Mouse (Mus musculus): Measurements from ENCODE around the gene Mical3. TPM values are rescaled to one million over a fixed set of nuclear protein-coding genes. Genes with fewer than 3 reads are reported as not detected.
"Not testable (repeated sequence)": the region's sequence is repeated elsewhere in the genome, so short reads cannot be mapped to it uniquely, and the experiment has no call there.

Gene Mical3
- polyA plus RNA-seq, 1 experiment from 2014 or later = 25.0 TPM

DNA sequence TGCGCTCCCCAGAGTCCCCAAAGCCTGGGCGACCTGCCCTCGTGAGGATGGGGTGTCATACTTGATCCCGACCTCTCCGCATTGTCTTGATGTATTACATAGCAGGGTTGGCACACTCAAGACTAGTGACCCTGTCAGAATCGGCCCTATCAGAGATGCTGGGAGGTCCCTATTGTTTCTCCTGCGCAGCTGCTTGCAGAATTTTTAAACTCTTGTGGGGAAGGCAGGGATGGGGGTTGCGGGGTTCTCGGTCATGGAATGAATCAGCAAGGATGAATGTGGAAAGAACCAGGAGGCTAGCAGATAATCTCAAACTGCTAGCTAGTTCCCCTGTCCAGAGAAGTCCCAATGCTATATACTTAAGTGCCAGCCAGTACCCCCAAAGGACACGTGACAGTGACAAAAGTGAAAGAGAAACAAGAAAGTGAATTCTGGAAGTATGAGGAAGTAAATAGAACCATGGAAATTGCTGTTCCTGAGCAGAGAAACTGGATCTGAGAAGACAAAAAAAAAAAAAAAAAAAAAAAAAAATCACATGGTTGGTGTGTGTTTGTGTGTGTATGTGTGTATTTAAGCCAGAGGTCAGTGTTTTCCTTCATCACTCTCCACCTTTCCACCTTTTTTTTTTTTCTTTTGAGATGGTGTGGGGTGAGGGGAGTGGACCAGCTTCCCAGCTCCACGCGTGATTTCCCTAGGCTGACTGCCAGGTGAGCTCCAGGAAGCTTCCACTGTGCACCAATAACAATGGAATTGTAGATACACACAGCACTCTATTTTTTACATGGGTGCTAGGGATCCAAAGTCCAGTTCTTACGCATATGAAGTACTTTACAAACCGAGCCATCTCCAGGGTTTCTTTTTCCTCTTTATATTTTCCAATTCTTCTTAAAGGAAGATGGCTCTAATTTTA is 213.6 kb downstream of the Mical3 start:
- H3K4me3 ChIP-seq = peak overlapping the region; percentile 74
- peak overlapping the region; percentile 68; the same call in 1 of the 2 replicates for H3K9ac ChIP-seq
- ATAC-seq (replicated peaks; ENCODE audit: insufficient number of reproducible peaks, insufficient read depth, low FRiP score, low read depth) = not testable (repeated sequence)

DNA sequence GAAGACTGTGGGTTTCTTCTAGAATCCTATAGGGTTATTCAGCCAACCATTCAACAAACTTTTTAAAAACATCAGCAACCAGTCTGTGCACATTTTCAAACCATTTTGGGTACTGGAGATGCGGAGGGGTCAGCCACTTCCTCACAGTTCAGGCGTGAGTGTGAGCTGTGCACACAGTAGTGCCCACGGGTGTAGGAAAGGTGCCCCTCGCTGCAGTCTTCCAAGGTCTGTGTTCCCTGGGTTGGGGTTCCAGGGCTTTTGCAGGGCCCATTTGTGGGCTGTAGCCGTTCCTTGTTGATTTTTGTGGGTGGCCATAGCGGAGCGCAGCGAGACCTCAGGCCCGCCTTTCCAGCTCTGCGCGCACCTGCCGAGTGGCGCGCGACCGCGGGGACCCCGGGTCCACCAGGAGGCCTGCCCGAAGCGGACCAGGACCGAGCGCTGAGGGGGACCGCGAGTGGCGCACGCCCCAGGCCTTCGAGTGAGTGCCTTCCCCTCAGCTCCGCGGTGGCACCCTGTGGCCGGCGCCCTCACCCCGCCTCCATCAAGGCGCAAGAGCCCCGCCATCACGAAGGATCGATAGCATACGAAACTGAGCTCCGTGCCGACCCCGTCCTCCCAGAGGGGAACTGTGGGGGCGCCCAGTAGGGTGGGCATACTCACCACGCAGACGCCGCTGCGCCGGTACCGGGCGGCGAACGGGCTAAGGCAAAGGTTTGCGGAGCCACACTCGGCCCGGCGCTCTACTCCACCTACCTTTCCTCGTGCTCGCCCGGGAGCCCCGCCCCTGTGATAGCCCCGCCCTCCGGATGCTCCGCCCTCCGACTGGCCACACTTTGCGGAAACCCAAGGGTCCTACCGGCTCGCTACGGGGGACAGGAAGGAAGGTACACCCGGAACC is 214.5 kb downstream of the Mical3 start, which contains the start of gene Bid:
TSS of gene Bid (minus strand) at position 780 of the 898 bp plus-strand sequence.
- Histone ChIP-seq H3K27me3 (no peaks in the 10 kb centered on the region), H3K4me2 (peak within 1 kb of the TSS; percentile 99), H3K27ac (no peak within 1 kb of the TSS), H3K36me3 (no peaks in the 10 kb centered on the region), H3K9ac (peak within 1 kb of the TSS; percentile 68), H3K4me1 (replicated peaks) (peaks cover 28% of the 10 kb centered on the region), H3K4me3 (peak within 1 kb of the TSS; percentile 74), H3K9me3 (replicated peaks) (no peaks in the 10 kb centered on the region)
- WGBS = 2% methylated on average over 61 of the region's 67 CpGs
- ATAC-seq (replicated peaks; ENCODE audit: insufficient number of reproducible peaks, insufficient read depth, low FRiP score, low read depth) = peak; percentile 87

More for the DNA sequence above, 213.6 kb downstream of the Mical3 start:
- peaks cover 19% of the 10 kb centered on the region for H3K4me1 ChIP-seq (replicated peaks)
- H3K27ac ChIP-seq; H3K27me3 ChIP-seq; H3K9me3 ChIP-seq (replicated peaks); H3K36me3 ChIP-seq: not testable (repeated sequence)
- H3K4me2 ChIP-seq = peak overlapping the region; percentile 99
- 25% methylated on average over 10 of the region's 14 CpGs for WGBS

GRCm38 (mm10) chr6:120915649-120915975 is 215.2 kb downstream of the Mical3 start:
- 48% methylated on average over 2 of the region's 2 CpGs for WGBS
- H3K9me3 ChIP-seq (replicated peaks) = no peaks in the 10 kb centered on the region
- peak overlapping the region; percentile 99 for H3K4me2 ChIP-seq
- ATAC-seq (replicated peaks; ENCODE audit: insufficient number of reproducible peaks, insufficient read depth, low FRiP score, low read depth) = no peak
- H3K36me3 ChIP-seq = no peaks in the 10 kb centered on the region
- no peak overlapping the region for H3K27ac ChIP-seq
- peaks cover 29% of the 10 kb centered on the region for H3K4me1 ChIP-seq (replicated peaks)
- H3K9ac ChIP-seq = no peak overlapping the region
- peak overlapping the region; percentile 74 for H3K4me3 ChIP-seq
- H3K27me3 ChIP-seq = no peaks in the 10 kb centered on the region

DNA sequence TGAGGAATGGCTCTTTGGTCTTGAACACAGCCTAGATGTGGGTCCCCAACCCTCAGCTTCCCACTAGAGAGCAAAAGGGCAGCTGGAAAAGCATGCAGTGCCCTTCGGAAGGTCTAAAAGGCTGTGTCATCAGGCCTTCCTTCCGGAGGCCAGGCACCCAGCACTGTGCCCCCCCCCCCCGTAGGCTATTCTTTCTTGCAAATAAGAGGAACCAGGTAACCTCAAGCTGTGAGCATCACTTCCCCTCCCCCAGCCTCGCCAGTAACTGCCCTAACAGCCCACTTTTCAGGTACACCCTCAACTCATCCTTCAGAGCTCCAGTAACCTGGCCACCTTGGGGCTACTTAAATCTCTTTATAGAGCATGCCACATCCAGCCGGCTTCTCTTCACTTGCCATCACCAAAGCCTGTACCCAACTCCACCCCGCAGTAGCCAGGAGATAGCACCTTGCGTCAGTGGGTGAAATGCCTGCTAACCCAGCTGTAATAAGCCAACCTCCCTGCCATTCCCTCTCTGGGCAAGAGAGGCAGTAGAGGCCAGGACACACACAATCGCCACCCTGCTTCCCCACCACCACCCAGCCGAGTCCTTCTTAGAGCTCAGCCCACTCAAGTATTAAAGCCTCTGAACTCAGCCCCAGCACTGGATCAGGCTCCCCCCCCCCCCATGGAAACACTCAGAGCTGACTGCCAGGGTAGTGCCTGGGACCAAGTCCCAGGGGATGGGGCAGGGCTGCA is 215.7 kb downstream of the Mical3 start:
- Histone ChIP-seq H3K36me3 (no peaks in the 10 kb centered on the region), H3K27me3 (no peaks in the 10 kb centered on the region), H3K9me3 (replicated peaks) (no peaks in the 10 kb centered on the region), H3K4me3 (peak overlapping the region; percentile 74; the same call in 1 of the 2 replicates), H3K27ac (no peak overlapping the region), H3K9ac (no peak overlapping the region), H3K4me1 (replicated peaks) (peaks cover 29% of the 10 kb centered on the region), H3K4me2 (peak overlapping the region; percentile 99)
- WGBS = 33% methylated on average over 9 of the region's 9 CpGs
- no peak for ATAC-seq (replicated peaks; ENCODE audit: insufficient number of reproducible peaks, insufficient read depth, low FRiP score, low read depth)

DNA sequence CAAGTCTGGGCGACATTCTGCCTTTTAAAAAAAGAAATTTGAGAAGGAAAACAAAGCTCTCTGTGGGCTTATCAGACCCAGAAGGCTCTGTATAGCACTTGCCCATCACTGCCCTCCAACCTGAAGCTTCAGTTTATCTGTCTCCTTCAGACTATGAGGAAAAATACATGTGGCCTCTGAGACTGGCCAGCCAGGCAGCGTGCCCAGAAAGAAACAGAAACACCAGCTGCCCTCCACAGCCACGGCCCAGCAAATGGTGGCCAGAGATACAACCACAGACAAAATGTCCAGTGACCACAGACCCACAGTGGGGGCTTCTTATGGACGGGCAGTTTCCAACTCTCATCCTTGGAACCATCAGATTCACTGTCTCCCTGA is 216.3 kb downstream of the Mical3 start:
- Histone ChIP-seq H3K4me2 (no peak overlapping the region), H3K9me3 (replicated peaks) (no peaks in the 10 kb centered on the region), H3K4me1 (replicated peaks) (peaks cover 29% of the 10 kb centered on the region), H3K27ac (no peak overlapping the region), H3K36me3 (no peaks in the 10 kb centered on the region), H3K4me3 (no peak overlapping the region), H3K9ac (no peak overlapping the region), H3K27me3 (no peaks in the 10 kb centered on the region)
- ATAC-seq (replicated peaks; ENCODE audit: insufficient number of reproducible peaks, insufficient read depth, low FRiP score, low read depth) = no peak
- WGBS = 73% methylated on average over 4 of the region's 4 CpGs

DNA sequence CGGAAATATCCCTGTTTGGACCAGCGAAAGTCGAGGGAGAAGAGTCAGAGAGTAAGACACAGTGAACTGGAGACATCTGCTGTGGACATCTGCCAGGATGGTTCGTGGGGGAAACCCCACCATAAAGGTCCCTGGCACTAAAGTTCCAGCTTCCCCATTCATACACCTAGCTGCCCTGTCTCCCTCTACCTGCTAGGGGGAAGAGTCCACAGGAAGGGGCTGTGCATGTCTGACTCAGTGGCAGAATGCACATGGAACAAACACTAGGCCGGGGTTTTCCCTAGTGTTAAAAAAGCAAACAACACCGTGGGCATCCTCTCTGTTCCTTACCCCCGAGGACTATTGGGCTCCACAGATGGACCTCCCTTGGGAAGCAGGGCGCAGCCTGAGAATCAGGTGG is 217.0 kb downstream of the Mical3 start:
- H3K4me1 ChIP-seq (replicated peaks) = peaks cover 29% of the 10 kb centered on the region
- no peak for ATAC-seq (replicated peaks; ENCODE audit: insufficient number of reproducible peaks, insufficient read depth, low FRiP score, low read depth)
- H3K4me3 ChIP-seq = no peak overlapping the region
- no peaks in the 10 kb centered on the region for H3K27me3 ChIP-seq
- WGBS = 89% methylated on average over 8 of the region's 8 CpGs
- H3K9me3 ChIP-seq (replicated peaks) = no peaks in the 10 kb centered on the region
- H3K27ac ChIP-seq = no peak overlapping the region
- H3K4me2 ChIP-seq = no peak overlapping the region
- H3K9ac ChIP-seq = no peak overlapping the region
- no peaks in the 10 kb centered on the region for H3K36me3 ChIP-seq

DNA sequence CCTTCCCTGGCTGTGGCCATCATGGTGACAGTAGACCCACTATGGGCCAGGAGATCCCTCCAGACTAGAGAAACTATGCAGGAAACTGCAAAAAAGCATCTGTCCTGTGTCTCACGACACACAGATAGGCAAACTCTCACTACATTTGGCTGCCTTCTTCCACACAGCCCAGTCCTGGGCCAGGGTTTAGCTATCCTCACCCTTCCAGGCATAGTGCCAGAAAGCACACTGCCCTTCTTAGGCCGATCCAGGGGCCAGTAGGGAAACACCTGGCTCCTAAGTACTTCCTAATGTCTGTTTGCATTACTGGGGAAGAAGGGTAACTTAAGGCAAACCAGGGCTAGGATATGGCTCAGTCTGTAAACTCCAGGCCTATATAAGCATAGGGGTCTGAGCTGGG is 217.9 kb downstream of the Mical3 start:
- Histone ChIP-seq H3K27me3 (no peaks in the 10 kb centered on the region), H3K4me3 (no peak overlapping the region), H3K9me3 (replicated peaks) (no peaks in the 10 kb centered on the region), H3K4me2 (no peak overlapping the region), H3K9ac (no peak overlapping the region), H3K4me1 (replicated peaks) (peaks cover 29% of the 10 kb centered on the region), H3K27ac (no peak overlapping the region), H3K36me3 (no peaks in the 10 kb centered on the region)
- ATAC-seq (replicated peaks; ENCODE audit: insufficient number of reproducible peaks, insufficient read depth, low FRiP score, low read depth) = no peak
- WGBS = 17% methylated on average over 2 of the region's 2 CpGs

GRCm38 (mm10) chr6:120911213-120912007 is 219.4 kb downstream of the Mical3 start:
- WGBS = 68% methylated on average over 13 of the region's 13 CpGs
- no peak overlapping the region for H3K4me2 ChIP-seq
- H3K27ac ChIP-seq = no peak overlapping the region
- no peaks in the 10 kb centered on the region for H3K27me3 ChIP-seq
- peaks cover 29% of the 10 kb centered on the region for H3K4me1 ChIP-seq (replicated peaks)
- no peak overlapping the region for H3K9ac ChIP-seq
- ATAC-seq (replicated peaks; ENCODE audit: insufficient number of reproducible peaks, insufficient read depth, low FRiP score, low read depth) = no peak
- no peaks in the 10 kb centered on the region for H3K9me3 ChIP-seq (replicated peaks)
- no peaks in the 10 kb centered on the region for H3K36me3 ChIP-seq
- H3K4me3 ChIP-seq = no peak overlapping the region

- H3K27me3 ChIP-seq = no peaks in the 10 kb centered on the region
- no peak for ATAC-seq (replicated peaks; ENCODE audit: insufficient number of reproducible peaks, insufficient read depth, low FRiP score, low read depth)
- H3K4me3 ChIP-seq = no peak overlapping the region
- no peaks in the 10 kb centered on the region for H3K36me3 ChIP-seq
- H3K27ac ChIP-seq = no peak overlapping the region
- no peak overlapping the region for H3K9ac ChIP-seq
- H3K4me2 ChIP-seq = no peak overlapping the region
- 85% methylated on average over 3 of the region's 3 CpGs for WGBS
- peaks cover 20% of the 10 kb centered on the region for H3K4me1 ChIP-seq (replicated peaks)
- H3K9me3 ChIP-seq (replicated peaks) = no peaks in the 10 kb centered on the region
Measured at GRCm38 (mm10) chr6:120909501-120909900, 221.3 kb downstream of the Mical3 start.

- H3K4me1 ChIP-seq (replicated peaks) = peaks cover 21% of the 10 kb centered on the region
- not testable (repeated sequence) for ATAC-seq (replicated peaks; ENCODE audit: insufficient number of reproducible peaks, insufficient read depth, low FRiP score, low read depth); H3K27me3 ChIP-seq; H3K9ac ChIP-seq; H3K4me2 ChIP-seq; H3K4me3 ChIP-seq; H3K27ac ChIP-seq; H3K36me3 ChIP-seq; H3K9me3 ChIP-seq (replicated peaks)
- 82% methylated on average over 10 of the region's 10 CpGs for WGBS
Measured at GRCm38 (mm10) chr6:120907876-120908597, 222.8 kb downstream of the Mical3 start.
